Mouse (Mus musculus) c-Kit-positive CD71-positive TER-119-positive erythroid progenitor cells, embryonic 14.5 days (primary cell): ENCODE results near the gene Rag1.

ENCODE experiments used
- DNase-seq: peaks from one replicate; pipeline ENCODE4 v3.0.0-alpha.2; 2013; ENCODE audit warnings: low spot score

The Rag1 gene

DNA sequence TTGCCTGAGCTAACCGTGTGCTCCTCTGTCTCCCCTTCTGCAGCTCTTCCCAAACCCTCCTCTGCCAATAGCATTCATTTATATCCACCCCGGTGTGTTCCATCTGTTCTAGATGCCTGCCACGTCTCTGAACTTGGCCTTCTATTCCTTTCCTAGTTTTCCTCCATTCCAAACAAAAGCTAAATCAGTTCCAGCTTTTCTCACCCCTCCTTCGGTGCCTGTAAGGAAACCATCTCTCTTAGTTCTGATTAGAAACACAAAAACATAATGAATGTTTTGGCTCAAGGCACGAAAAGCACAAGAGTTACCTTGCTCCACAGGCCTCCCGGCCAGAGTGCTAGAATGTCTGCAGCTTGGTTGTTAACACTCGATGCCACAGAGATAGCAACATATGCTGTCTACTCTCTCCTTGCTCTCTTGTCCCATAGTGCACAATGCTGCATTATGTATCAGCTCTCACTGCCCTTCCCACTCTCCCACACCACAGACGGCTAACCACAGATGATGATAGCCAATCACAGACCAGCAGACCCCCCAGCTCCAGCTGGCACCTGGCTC lies at the start of gene Rag1, which contains the start of gene B230118H07Rik:
Rag1 (minus strand) TSS at position 388 of the 558 bp plus-strand sequence.
B230118H07Rik (minus strand) TSS at position 419 of the 558 bp plus-strand sequence.
- no peak for DNase-seq

DNA sequence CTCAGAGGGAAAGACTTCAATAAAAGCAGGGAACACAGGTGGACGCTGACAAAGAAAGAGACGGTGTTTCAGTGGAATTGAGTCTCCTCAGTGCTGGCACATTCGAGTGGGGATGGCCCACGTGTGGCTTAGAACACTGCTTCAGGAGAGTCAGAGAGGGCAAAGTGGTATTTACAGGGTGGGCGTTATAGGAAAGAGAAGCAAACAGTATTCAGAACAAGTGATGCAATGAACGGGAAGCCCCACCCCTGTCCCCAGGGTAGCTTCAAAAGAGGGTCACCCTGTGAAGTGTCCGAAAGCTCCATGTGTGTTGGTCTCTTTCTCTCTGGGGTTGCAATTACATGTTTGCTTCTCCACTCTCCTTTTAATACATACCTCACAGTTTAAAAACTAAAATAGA lies 46.3 kb upstream of the Rag1 start:
- no peak for DNase-seq

DNA sequence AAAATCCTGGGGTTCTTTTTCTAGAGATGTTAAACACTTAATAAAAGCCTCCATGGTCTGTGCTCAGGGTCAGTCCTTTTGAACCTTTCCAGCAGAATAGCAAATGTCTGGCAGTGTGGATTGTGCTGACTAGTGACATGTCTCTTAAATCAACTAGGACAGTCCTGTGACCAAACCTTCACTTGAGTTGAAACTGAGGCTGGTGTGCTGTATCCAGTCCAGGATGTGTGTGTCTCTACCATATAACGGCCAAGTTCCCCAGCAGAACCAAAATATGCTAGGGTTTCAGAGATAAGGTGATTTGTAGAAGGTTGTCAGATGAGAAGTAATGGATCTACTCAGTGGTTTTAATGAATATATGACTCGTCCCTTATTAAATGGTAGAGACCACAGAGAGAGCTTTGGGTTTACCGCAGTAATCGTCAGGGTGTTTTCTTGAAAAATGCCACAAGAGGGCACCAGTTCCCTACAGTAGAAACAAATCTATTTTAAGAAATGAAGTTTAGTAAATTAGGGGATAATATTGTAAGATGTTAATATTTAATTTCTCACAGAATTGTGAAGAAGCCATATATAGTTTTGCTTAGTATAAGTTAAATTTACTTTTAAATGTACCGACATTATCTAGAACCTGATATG lies 44.4 kb upstream of the Rag1 start:
- DNase-seq, result peak; percentile 24

DNA sequence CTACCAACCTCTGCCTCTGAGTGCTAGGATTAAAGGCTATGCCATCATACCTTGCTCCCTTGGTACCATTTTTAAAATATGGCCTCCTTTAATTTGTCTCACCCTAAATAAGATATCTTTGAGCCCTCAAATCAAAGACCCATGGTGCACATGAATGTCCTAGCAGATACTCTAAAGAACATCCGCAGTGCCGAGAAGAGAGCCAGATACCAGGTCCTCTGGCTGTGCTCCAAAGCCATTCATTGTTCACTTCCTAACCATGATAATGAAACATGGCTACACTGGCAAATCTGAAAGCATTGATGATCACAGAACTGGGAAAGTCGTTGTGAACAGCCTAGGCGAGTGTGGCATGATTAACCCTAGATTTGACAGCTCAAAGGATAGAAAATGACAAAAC lies 43.7 kb upstream of the Rag1 start:
- no peak for DNase-seq

DNA sequence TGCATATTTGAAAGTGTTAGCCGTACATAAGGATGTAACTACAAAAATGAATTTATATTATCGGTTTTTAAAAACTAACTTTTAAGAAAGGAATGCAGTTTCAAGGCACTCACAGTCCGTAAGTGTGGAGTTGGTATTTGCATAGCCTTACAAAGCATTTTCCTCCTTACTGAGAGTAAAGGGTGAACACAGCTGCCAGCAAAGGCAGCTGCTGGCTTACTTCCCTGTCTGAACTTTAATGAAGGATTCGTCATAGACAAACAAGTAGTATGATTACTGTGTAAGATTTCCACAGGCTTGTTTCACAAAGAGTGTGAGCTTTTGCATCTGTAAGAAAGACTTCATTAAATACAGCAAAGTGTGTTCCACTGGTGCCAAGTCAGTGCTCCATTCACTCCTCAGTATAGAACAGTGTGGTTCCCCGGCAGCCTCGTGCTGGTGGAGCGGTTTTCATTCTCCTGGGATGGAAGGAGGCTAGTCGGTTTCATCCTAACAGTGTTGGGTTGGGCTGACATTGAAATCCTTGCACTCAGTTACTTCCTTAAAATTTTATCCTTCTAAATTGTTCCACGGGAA lies 41.0 kb upstream of the Rag1 start:
- DNase-seq, result no peak

DNA sequence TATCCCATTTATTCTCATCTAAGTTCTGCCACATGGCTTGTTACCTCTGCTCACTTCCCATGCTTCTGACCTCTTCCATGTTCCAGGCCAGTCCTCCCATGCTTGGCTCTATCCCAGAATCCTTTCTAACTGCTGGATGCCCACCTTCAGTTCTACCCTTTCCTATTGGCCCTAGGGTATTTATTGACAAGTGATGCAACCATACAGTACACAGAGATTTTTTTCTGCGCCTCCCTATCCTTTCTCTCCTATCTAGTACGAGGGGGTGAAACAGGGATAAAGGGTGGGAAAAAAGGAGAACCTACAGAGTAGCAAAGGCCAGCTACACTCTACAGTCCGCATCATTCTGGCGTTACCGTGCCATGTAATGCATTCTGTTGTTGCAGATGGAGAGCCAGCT lies 38.7 kb upstream of the Rag1 start:
- no peak for DNase-seq

DNA sequence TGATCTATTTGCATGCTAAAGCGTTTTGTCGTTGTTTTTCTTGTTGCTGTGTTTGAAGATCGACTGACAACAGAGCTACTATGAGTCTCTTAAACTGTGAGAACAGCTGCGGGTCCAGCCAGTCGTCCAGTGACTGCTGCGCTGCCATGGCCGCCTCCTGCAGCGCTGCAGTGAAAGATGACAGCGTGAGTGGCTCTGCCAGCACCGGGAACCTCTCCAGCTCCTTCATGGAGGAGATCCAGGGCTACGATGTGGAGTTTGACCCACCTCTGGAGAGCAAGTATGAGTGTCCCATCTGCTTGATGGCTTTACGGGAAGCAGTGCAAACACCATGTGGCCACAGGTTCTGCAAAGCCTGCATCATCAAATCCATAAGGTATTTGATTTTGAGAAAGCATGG lies 35.1 kb upstream of the Rag1 start:
- no peak for DNase-seq

DNA sequence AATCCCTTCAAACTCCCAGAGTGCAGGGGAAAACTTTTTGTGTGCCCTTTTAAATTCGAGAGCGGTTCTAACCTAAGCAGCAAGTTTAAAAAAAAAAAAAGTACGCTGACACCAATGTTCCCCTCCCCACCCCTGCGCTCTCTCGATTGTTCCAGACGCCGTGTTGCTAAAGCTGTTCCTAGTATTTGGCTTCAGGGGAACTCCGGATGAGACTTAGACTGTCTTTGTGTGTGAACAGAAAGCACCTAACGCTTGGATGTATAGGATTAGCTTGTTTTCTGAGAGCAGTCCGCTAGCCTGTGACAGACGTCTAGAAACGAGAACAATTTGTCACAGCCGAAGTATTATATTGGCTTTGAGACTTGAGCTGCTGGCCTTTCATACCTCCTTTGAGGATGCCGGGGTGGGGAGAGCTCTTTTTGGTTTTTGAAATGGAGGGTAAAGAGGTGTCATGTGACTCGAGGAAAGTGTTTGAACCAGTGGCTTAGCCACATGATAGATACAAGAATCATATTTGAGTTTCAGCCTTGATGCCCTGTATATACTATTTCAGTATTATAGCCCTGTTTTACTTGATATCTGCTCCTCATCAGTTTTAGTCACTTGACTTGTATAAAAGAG lies 30.0 kb upstream of the Rag1 start:
- DNase-seq, result peak; percentile 66

DNA sequence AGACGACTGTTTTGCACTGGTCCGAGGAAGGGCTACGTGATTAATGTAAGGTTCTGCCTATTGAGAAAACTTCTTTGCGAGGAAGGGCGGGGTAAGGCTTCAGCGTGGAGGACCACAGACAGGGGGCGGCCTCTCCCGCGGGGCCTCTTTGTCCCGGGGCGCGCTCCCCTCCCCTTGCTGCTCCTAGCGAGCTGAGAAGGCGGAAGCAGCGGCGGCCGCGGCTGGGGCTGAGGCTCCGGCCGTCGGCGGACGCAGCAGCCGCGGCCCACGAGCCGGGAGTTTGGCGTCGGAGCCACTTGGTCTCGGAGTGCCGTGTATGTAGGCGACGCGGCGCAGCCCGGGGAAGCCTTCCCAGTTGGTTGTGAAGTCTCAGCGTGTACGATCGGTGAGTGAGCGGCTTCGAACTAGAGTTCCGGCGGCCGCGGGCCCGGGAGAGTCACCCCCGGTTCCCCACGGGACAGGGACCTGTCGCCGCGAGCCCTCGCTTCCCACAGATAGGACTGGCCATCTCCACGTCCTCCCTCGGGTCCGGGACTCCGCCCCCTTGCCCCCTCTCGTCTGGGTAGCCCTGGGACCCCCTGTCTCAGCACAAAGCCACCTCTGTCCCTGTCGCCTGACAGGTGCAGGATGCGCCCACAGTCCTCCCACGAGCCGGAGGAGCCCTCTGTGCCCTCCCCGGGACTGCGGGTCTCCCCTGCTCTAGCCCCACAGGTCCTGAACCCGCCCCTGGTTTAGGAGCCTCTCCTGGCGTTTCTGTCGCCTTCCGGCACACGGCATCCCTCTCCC lies 29.1 kb upstream of the Rag1 start, which contains the start of gene Traf6:
Traf6 (plus strand) TSS at position 194 of the 786 bp plus-strand sequence.
- peak; percentile 73 for DNase-seq

DNA sequence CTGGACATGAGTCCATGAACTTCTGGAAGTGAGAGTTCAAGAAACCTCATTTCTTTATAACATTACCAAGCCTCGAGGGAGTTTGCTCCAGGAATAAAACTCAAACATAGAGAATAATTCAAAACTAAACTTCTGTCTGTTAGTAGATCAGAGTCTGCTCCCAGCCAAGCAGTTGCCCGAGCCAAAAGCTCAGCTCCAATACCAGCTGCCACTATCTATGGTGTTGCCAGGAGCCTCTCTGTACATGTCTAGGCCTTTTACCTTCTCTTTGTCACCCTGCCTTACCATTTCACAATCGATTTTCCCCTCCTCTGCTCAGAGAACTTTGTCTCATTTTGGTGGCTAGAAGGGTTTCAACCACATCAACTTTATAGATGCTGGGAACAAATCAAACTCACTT lies 24.2 kb upstream of the Rag1 start:
- DNase-seq, result no peak

DNA sequence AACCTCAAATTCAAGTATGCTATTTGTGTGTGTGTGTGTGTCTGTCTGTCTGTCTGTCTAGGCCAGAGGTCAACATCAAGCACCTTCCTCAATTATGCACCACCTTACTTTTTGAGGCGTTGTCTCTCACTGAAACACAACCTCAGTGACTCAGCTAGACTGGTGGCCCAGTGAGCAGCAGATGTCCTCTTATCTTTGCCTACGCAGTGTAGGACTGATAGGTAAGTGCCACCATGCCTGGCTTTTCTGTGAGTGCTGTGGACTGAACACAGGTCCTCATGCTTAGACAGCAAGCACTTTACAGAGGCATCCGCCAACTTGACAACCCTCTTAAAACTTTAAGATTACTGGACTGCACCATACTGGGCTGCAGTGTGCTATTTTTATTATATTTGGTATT lies 19.4 kb upstream of the Rag1 start:
- no peak for DNase-seq

DNA sequence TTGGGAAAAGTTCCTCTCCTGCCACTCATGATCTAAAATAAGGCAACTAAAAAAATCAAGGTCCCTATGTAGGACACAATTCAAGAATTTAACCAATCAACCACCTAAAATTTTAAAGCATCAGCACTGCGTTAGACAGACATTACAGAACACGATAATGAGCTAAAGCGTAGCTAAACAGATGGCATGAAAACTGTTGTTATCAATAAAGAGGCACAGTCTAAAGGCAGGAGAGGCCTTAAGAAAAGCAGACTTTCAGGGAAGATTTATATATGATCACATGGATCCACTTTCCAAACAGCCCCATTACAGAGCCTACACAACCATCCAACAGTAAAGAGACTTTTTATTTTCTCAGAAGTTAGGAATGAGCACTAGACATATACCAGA lies 16.4 kb upstream of the Rag1 start:
- DNase-seq, result no peak

DNA sequence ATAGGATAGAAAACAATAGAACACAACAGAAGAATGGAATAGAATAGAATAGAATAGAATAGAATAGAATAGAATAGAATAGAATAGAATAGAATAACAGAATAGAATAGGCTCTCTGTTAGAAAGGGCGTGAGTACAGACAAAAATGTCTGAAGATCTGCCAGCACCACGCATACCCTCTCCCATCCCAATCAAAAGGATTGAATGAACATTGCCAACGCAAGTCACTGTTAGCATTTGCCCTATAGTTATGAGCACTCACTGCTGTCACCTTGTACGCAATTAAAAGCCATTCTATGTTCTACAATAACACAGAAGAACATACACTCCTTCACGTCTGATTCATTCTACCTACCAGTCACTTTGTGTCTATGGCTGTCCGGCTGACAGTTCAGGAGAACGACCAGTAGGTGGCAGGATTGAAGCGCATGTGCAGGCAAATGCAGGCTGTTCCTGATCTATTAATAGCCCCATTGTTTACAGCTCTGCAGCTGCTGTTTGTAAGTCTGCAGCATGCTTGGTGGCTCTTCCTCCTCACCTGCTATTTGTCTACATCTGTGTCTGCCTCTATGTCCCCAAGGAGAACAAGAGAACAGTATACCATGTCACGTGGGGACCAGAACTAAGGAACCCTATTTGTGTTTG lies 15.9 kb upstream of the Rag1 start:
- DNase-seq, result peak; percentile 55

DNA sequence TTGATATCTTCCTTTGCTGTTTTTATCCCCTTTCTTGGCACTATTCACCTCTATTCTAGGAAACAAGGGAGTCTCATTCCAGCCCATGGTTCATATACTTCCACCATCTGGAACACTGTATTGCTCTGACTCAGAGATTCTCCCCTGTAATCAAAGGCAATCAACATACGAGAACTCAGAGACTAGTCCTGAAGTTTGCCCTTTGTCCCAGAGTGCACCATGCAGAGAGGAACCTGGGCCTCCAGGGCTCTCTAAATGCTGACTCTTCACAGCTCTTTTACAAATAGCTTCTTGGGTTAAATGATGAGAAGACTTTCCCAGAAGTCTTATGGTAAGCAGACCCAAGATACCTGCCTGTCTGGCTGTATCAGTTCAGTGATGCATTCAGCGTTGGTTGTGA lies 11.2 kb upstream of the Rag1 start:
- no peak for DNase-seq

DNA sequence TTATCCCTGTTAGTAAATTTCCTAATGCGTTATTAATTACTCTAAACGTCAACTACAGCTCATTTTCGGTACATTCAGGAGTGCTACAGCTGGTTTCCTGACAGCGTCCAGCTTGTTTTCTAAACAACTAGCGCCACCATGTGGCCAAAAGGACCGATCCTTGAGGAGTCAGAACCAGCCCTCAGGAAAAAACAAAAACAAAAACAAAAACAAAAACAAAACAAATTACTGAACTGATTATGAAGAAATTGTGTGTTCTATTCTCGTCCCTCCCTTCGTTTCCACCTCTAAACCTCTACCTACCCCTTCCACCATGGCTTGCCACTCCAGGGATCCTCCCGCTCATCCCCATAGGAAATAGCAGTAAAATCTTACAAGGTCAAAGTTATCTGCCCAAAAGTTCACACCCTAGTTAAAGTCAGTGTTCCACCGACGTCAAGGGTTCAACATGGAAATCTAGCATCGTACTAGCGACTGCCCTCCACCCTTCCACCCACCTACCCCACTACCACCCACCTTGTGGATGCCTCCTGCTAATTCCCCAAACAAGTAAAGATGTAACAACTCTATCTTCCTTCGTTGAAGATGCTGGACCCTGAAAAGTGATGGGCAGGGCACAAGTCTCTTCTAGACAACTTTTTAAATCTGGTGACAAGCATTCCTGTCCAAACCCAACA lies 3.8 kb upstream of the Rag1 start:
- peak; percentile 62 for DNase-seq

DNA sequence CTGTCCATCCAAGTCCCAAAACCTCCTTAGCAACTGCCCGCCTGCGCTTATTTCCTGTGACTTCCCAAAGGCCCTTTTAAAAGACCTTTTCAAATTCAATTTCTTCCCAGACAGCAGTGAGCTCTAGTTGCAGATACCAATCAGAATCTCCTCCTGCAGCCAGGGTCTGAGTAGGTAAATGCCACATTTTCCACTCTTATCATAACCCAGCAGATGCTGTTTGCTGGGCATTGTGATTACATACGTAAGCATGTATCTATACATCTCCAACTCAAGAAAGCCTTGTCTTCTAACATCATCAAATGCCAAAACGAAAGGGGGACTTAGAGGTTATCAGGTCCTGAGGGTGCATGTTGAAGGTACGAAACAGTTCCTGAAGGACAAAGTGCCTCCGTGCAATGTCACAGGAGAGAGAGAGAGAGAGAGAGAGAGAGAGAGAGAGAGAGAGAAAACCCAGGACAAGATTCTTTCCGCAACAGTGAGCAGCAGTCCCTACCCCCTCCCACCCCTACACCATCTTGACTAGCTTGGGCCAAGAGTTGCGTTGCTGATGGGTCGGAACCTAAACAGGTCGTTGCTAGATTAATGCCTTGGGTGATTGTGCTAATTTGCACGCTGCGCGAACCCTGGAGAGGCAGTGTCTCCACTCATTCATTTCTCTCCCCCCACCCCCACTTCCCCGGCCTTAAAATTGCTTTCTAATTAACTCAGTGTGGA lies 3.1 kb upstream of the Rag1 start:
- DNase-seq, result no peak

DNA sequence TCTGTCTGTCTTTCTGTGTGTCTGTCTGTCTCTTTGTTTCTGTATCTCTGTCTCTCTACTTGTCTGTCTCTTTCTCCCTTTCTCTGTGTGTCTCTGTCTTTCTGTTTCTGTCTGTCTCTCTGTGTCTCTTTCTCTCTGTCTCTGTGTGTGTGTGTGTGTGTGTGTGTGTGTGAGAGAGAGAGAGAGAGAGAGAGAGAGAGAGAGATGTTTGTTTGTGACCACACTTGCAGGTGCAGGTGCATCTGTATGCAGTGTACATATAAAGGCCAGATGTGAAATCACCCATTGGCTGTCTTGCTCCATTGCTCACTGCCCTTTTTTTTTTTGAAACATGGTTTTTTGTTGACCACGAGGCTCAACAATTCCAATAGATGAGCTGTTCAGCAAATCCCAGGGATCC lies 1.1 kb upstream of the Rag1 start:
- DNase-seq, result no peak

DNA sequence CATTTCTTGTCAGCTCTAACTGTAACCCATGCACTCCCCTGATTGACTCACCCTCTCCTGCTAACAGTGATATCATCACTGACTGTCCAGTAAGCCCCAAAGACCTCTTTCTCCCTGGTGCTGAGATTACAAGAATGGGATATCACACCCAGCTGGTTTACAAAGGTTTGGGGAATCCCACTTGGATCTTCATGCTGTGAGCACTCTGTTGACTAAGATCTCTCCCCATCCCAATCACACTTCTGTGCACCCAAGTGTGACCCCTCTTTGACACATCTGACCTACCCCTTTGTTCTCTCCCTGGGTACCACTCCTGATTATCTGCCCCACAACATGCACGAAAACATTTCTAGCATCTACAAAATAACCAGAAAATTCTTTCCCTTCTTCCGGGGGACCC lies 940 bp downstream of the Rag1 start:
- no peak for DNase-seq

DNA sequence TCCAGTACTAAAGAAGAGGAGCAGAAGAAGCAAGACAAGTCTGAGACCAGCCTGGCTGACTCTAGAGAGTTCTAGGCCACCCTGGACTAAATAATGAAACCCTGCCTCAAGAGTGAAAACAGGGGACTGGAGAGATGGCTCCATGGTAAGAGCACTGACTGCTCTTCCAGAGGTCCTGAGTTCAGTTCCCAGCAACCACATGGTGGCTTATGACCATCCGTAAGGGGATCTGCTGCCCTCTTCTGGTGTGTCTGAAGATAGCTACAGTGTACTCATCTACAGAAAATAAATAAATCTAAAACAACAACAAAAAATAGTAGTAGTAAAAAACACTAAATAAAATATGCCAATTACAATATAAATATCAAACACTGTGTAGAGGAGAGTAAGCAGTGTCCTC lies 3.5 kb downstream of the Rag1 start:
- no peak for DNase-seq

DNA sequence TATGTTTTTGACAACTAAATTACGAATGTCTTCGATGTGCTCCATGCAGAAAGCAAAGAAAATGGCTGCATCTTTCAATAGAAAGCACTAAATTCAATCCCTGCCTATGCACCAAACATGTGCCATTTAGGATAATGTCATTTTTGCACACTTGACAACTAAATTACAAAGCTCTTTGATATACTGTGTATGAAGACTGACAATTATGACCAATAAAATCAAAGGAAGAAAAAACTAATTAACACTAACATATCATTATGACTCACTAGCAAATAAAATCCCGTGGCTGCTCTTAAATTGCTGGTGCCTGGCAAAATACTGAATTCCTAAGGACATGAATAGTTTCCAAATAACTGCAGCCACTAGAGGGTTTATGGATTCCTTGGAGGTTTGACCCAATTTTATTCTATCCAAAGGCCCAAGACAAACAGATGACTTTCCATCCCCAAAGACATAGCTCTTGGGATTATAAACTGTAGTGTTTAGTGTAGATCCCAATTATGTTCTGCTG lies 9.4 kb downstream of the Rag1 start:
- no peak for DNase-seq
